Mouse (Mus musculus): Measurements from ENCODE around the gene Sema5b. TPM values are rescaled to one million over a fixed set of nuclear protein-coding genes. Genes with fewer than 3 reads are reported as not detected.

Sema5b gene
- polyA plus RNA-seq, 1 experiment from 2014 or later = 0.56 TPM

DNA sequence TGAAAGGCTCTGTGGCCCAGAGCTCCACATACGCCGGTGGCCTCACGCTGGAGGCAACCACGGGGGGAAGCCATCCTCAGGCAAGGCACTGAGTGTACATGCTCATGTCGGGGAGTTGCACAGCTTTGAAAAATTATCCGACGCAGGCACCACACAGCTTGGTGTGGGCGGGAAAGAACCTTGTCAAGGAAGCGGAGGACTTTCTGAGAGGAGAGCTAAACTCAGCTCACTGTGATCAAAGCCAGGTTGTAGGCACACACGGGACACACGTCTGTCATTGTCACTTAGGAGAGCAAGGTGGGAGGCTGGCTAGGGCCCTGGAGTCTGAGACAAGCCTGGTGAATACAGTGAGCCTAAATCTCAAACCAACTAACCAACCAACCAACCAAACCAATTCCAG, 160.9 kb downstream of the Sema5b start:
- DNase-seq (ENCODE audit: low spot score) = no peak
- no peaks in the 10 kb centered on the region for H3K9me3 ChIP-seq (ENCODE audit: control insufficient read depth, low read length)
- H3K36me3 ChIP-seq (ENCODE audit: control insufficient read depth, insufficient read depth, low read length) = peaks cover 2% of the 10 kb centered on the region; the same call in 1 of the 2 replicates
- H3K4me1 ChIP-seq (replicated peaks; ENCODE audit: control insufficient read depth, insufficient read depth) = no peaks in the 10 kb centered on the region
- TF ChIP-seq EP300 (optimal IDR thresholded peaks at IDR 0.05) = no peak
- TF ChIP-seq CTCF (IDR thresholded peaks at IDR 0.05; ENCODE audit: low read depth) = no peak
- WGBS = 61% methylated on average over 11 of the region's 11 CpGs
- no peak overlapping the region for H3K4me2 ChIP-seq (replicated peaks; ENCODE audit: low read depth)
- no peak overlapping the region for H3K4me3 ChIP-seq (ENCODE audit: low read depth, low read length)
- no peak overlapping the region for H3K27ac ChIP-seq (replicated peaks)
- H3K27me3 ChIP-seq (ENCODE audit: control insufficient read depth, insufficient read depth, low read length) = no peaks in the 10 kb centered on the region
- no peak overlapping the region for H3K9ac ChIP-seq (ENCODE audit: low read length)
- no peak for ATAC-seq (ENCODE audit: low FRiP score, low TSS enrichment)

DNA sequence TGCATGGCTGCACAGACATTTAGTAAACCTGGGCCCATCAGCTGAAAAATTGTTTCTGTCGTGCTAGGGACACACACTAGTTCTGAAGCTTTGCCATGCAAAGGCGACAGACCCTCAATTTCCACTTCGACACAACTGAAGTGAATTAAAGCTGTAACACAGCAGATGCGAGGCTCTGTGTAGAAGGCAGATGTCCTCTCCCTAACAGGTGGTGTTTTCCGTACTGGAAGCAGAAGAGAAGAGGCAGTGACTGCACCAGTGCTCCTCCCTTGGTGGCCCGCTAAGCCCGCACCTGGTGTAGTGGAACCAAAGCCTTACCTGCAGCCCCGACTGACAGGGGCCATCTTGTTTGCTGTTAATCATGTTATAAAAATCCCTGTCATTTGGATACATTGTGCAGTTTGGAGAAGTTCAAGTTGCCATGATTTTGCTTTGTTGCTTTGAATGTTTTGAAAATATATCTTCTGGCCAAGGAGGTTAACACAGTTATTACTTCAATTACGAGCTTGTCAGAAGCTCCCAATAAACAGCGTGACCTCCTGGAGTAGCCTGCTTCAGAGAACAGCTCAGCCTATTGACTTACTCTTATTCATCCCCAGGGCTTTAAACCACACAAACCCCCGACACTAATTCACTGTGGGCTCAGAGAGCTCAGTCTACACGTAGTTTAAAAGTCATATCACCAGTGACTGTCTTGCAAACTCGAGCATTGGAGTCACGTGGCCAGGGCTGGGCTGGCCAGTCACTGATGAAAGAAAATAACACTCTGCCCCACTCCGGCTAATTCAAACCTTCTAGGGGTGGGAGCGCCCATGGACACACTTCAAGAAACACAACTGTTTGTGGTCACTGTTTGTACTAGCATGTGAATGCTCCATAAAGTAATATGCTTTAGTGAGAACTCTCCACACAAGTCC, 163.1 kb downstream of the Sema5b start:
- no peak for TF ChIP-seq EP300 (optimal IDR thresholded peaks at IDR 0.05)
- TF ChIP-seq CTCF (IDR thresholded peaks at IDR 0.05; ENCODE audit: low read depth) = no peak
- Histone ChIP-seq H3K9ac (ENCODE audit: low read length) (no peak overlapping the region), H3K36me3 (ENCODE audit: control insufficient read depth, insufficient read depth, low read length) (peaks cover 2% of the 10 kb centered on the region; the same call in 1 of the 2 replicates), H3K4me3 (ENCODE audit: low read depth, low read length) (no peak overlapping the region), H3K9me3 (ENCODE audit: control insufficient read depth, low read length) (no peaks in the 10 kb centered on the region), H3K4me1 (replicated peaks; ENCODE audit: control insufficient read depth, insufficient read depth) (no peaks in the 10 kb centered on the region), H3K27ac (replicated peaks) (no peak overlapping the region), H3K27me3 (ENCODE audit: control insufficient read depth, insufficient read depth, low read length) (no peaks in the 10 kb centered on the region), H3K4me2 (replicated peaks; ENCODE audit: low read depth) (no peak overlapping the region)
- ATAC-seq (ENCODE audit: low FRiP score, low TSS enrichment) = no peak
- WGBS = 79% methylated on average over 16 of the region's 16 CpGs
- no peak for DNase-seq (ENCODE audit: low spot score)

DNA sequence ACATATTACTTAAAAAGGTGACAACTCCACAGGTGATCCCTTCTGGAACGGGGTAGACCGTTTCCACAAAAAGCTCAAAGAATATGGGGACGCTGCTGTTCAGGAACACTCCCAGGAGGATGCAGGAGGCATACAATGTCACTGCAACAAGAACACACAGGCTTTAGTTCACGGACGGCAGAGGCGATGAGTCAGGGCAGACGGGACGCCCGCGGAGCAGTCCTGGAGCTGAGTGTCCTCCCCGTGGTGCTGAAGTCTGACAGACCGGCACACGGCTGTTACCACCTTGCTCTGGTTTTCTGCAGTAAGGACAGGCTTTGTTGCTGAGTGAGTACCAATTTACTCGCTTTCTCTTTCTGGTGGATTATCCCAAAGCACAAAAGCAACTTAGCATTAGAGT, 163.9 kb downstream of the Sema5b start:
- Histone ChIP-seq H3K27ac (replicated peaks) (no peak overlapping the region), H3K27me3 (ENCODE audit: control insufficient read depth, insufficient read depth, low read length) (no peaks in the 10 kb centered on the region), H3K9me3 (ENCODE audit: control insufficient read depth, low read length) (no peaks in the 10 kb centered on the region), H3K9ac (ENCODE audit: low read length) (no peak overlapping the region), H3K4me3 (ENCODE audit: low read depth, low read length) (no peak overlapping the region), H3K4me2 (replicated peaks; ENCODE audit: low read depth) (no peak overlapping the region), H3K4me1 (replicated peaks; ENCODE audit: control insufficient read depth, insufficient read depth) (no peaks in the 10 kb centered on the region), H3K36me3 (ENCODE audit: control insufficient read depth, insufficient read depth, low read length) (peaks cover 2% of the 10 kb centered on the region; the same call in 1 of the 2 replicates)
- WGBS = 76% methylated on average over 14 of the region's 14 CpGs
- no peak for ATAC-seq (ENCODE audit: low FRiP score, low TSS enrichment)
- DNase-seq (ENCODE audit: low spot score) = no peak
- no peak for TF ChIP-seq CTCF (IDR thresholded peaks at IDR 0.05; ENCODE audit: low read depth)
- no peak for TF ChIP-seq EP300 (optimal IDR thresholded peaks at IDR 0.05)

DNA sequence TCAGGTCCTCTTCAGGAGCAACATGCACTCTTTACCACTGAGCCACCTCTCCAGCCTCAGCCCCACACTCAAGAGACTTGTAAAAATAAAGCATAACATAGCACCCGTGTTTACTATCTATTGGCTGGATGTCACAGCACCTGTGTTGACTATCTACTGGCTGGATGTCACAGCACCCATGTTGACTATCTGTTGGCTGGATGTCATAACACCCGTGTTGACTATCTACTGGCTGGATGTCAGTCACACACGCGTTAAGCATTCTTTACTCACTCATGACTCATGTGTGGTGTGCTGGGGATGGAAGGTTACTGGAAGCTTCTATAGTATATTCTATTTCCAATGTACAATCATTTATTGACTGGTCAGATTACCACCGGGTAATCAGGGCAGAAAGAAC, 166.1 kb downstream of the Sema5b start:
- H3K36me3 ChIP-seq (ENCODE audit: control insufficient read depth, insufficient read depth, low read length) = peaks cover 2% of the 10 kb centered on the region; the same call in 1 of the 2 replicates
- TF ChIP-seq CTCF (IDR thresholded peaks at IDR 0.05; ENCODE audit: low read depth) (no peak), EP300 (optimal IDR thresholded peaks at IDR 0.05) (no peak)
- no peak overlapping the region for H3K4me2 ChIP-seq (replicated peaks; ENCODE audit: low read depth)
- H3K27me3 ChIP-seq (ENCODE audit: control insufficient read depth, insufficient read depth, low read length) = no peaks in the 10 kb centered on the region
- no peak overlapping the region for H3K9ac ChIP-seq (ENCODE audit: low read length)
- WGBS = 89% methylated on average over 5 of the region's 5 CpGs
- DNase-seq (ENCODE audit: low spot score) = no peak
- H3K9me3 ChIP-seq (ENCODE audit: control insufficient read depth, low read length) = no peaks in the 10 kb centered on the region
- ATAC-seq (ENCODE audit: low FRiP score, low TSS enrichment) = no peak
- no peak overlapping the region for H3K4me3 ChIP-seq (ENCODE audit: low read depth, low read length)
- no peak overlapping the region for H3K27ac ChIP-seq (replicated peaks)
- no peaks in the 10 kb centered on the region for H3K4me1 ChIP-seq (replicated peaks; ENCODE audit: control insufficient read depth, insufficient read depth)

DNA sequence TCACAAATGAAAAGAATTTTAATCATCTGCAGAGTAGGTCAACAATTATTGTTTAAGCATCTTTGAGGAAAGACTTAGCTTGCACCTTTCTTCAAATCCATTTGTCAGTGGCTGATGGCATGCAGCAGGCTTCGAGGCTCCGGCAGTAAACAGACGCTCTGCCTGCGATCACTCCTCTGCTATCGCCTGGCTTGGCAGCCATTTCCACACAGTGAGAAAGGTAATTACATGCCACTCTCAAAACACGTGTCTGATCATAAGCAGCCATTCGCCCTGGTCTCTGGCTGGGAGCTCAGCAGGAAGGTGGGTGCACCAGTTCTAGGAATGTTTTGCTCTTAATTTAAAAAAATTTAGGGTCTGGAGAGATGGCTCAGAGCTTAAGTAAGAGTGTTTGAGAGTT, 170.1 kb downstream of the Sema5b start:
- H3K4me1 ChIP-seq (replicated peaks; ENCODE audit: control insufficient read depth, insufficient read depth) = no peaks in the 10 kb centered on the region
- H3K36me3 ChIP-seq (ENCODE audit: control insufficient read depth, insufficient read depth, low read length) = no peaks in the 10 kb centered on the region
- DNase-seq (ENCODE audit: low spot score) = no peak
- H3K27ac ChIP-seq (replicated peaks) = no peak overlapping the region
- H3K27me3 ChIP-seq (ENCODE audit: control insufficient read depth, insufficient read depth, low read length) = no peaks in the 10 kb centered on the region
- TF ChIP-seq CTCF (IDR thresholded peaks at IDR 0.05; ENCODE audit: low read depth) (no peak), EP300 (optimal IDR thresholded peaks at IDR 0.05) (no peak)
- H3K4me3 ChIP-seq (ENCODE audit: low read depth, low read length) = no peak overlapping the region
- WGBS = 41% methylated on average over 7 of the region's 7 CpGs
- H3K4me2 ChIP-seq (replicated peaks; ENCODE audit: low read depth) = no peak overlapping the region
- no peaks in the 10 kb centered on the region for H3K9me3 ChIP-seq (ENCODE audit: control insufficient read depth, low read length)
- no peak for ATAC-seq (ENCODE audit: low FRiP score, low TSS enrichment)
- H3K9ac ChIP-seq (ENCODE audit: low read length) = no peak overlapping the region

DNA sequence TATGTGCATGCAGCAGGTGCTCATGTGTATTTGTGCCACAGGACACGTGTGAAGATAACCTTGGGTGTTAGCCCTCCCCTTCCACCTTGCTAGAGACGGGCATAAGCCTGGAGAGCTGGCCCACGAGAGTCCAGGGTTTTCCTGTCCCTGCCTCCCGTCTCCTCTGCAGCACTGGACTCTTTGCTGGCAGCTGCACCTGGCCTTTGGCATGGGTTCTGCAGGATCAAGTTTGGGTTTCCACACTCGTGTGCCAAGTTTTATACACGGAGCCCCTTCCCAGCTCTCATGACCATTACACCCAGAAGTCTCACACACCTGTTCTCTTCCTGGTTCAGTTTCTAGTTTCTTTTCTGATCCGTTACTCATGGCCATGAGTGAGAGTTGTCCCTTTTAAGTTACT, 172.7 kb downstream of the Sema5b start:
- Histone ChIP-seq H3K27me3 (ENCODE audit: control insufficient read depth, insufficient read depth, low read length) (no peaks in the 10 kb centered on the region), H3K36me3 (ENCODE audit: control insufficient read depth, insufficient read depth, low read length) (no peaks in the 10 kb centered on the region), H3K9me3 (ENCODE audit: control insufficient read depth, low read length) (no peaks in the 10 kb centered on the region), H3K4me3 (ENCODE audit: low read depth, low read length) (no peak overlapping the region), H3K4me1 (replicated peaks; ENCODE audit: control insufficient read depth, insufficient read depth) (no peaks in the 10 kb centered on the region), H3K4me2 (replicated peaks; ENCODE audit: low read depth) (no peak overlapping the region), H3K9ac (ENCODE audit: low read length) (no peak overlapping the region), H3K27ac (replicated peaks) (no peak overlapping the region)
- DNase-seq (ENCODE audit: low spot score) (no peak), ATAC-seq (ENCODE audit: low FRiP score, low TSS enrichment) (no peak)
- TF ChIP-seq CTCF (IDR thresholded peaks at IDR 0.05; ENCODE audit: low read depth) = no peak
- no peak for TF ChIP-seq EP300 (optimal IDR thresholded peaks at IDR 0.05)
- WGBS = 71% methylated on average over 7 of the region's 7 CpGs

Other genes starting within 250 kb of the Sema5b start
- 40.1 and 41.4 TPM in 2 replicates for gene Sec22a, start 177.2 kb upstream of the Sema5b start, polyA plus RNA-seq (2015; fragmentation: Nextera tagmentation; extraction: Ambion mirVana)
- 32.9 and 35.2 TPM in 2 replicates for gene Pdia5, start 50.3 kb upstream of the Sema5b start, polyA plus RNA-seq (2015; fragmentation: Nextera tagmentation; extraction: Ambion mirVana)
- 10.9 and 11.5 TPM in 2 replicates for gene Dirc2, start 228.2 kb downstream of the Sema5b start, polyA plus RNA-seq (2015; fragmentation: Nextera tagmentation; extraction: Ambion mirVana)
- gene Hspbap1, start 229.2 kb downstream of the Sema5b start, polyA plus RNA-seq (2015; fragmentation: Nextera tagmentation; extraction: Ambion mirVana) = 6.8 and 7.1 TPM in 2 replicates